Mouse (Mus musculus): Measurements from ENCODE around the gene Cd99l2. TPM values are rescaled to one million over a fixed set of nuclear protein-coding genes. Genes with fewer than 3 reads are reported as not detected.

Cd99l2 gene
- total RNA-seq, 4 experiments from 2014 or later: 51.3 to 57.8 (median 56.4) TPM

GRCm38 (mm10) chrX:71468639-71469295 is 23.9 kb downstream of the Cd99l2 start:
- DNase-seq (ENCODE audit: low spot score in 2 of 2): no peak

DNA sequence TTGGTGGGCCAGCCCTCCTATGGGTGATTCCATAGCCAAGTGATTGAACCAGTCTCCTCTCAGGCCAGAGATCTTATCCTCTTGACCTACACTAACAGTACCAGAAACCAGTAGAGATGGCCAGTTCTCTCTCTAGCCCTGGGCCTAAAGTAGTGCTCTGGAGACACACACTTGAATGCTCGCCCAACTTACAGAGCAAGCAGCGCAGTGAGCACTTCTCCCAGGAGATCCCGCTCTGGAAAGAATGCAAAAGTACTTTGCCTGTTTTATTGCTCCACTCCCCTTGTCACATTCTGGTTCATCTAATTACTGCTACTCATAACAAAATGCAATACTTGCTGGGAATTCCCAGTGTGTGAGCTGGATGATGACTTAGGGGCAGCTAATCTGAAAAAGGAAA is 25.2 kb downstream of the Cd99l2 start:
- no peak for DNase-seq (ENCODE audit: low spot score in 2 of 2)

- no peak for DNase-seq (ENCODE audit: low spot score in 2 of 2)
Observed at GRCm38 (mm10) chrX:71465417-71465816, 27.2 kb downstream of the Cd99l2 start.

DNA sequence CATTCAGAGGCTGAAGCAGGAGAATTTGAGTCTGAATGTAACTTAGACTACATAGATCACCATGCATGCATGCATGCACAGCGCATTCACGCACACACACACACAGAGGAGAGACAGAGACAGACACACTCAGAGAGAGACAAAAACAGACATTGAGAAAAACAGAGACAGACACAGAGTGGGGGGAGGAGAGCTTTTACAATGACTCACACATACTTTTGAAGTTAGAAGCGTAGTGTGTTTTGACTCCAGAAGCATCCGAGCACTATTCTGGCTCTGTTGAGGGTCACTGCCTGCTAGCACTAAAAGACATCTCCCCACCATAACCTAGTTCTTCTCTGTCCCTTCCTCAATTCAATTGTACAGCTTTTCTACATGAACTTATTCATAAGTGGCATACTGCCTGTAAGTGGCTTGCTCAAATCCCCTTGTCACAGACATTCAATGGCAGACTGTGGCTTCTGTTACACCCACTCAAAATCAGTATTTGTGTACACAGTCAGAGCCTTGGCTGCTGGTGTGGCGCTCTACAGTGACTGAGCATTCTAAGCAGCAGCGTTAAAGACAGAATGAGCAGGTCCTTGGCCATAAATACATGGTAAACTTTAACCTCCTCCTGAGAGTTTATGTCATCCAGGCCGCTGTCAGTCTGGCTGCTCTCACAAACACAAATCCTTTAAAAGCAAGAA is 28.4 kb downstream of the Cd99l2 start:
- peak; percentile 2 to 5 for DNase-seq (ENCODE audit: low spot score in 2 of 2)

DNA sequence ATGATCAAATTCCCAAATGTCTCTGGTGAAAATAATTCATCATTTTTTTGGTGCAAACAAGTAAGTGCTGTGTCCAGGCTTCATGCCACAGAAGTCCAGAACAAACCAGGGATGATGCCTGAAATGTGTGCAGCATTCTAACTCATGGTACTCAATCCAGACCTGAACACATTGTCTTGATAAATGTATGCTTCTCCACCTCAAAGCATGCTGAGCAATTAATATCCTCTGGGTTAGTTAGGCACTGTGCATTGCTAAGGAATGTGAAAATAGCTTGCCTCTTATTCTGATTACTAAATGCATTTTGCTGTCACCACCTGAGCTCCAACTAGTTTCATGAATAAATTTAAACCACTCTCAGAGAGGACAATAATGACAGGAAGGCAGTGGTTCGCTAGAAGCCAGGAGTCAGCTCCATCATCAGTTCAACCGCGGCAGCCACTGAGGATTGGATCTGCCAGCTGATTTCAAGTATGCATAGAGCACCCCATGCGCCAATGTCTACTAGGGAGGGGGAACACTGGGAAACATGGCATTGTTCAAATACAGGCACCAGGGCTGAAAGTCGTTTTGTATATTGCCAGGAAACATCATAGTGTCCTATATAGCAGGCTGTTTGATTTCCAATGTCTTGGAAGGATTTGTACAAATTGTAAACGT is 36.4 kb downstream of the Cd99l2 start:
- no peak for DNase-seq (ENCODE audit: low spot score in 2 of 2)

- no peak for DNase-seq (ENCODE audit: low spot score in 2 of 2)
Observed at GRCm38 (mm10) chrX:71442916-71443315, 49.7 kb downstream of the Cd99l2 start.

- no peak for DNase-seq (ENCODE audit: low spot score in 2 of 2)
Observed at GRCm38 (mm10) chrX:71439473-71439872, 53.2 kb downstream of the Cd99l2 start.

DNA sequence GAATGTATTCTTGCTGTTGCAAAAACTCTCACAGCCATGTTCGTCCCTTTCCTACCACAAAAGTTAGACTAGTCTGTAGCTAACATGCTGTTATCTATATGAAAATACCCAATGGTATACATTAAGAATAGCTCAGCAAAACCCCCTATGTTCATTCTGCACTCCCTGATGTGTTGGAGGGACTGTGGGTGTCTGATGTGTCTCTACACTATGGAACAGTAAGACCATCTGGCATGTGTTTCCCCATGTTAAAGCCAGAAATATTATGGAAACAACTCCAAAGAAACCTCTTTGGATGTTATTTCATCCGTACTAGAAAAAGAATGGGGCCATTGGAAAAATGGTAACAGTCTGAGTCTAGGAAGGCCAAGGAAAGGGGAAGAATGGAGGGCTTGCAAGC is 57.1 kb downstream of the Cd99l2 start:
- no peak for DNase-seq (ENCODE audit: low spot score in 2 of 2)

DNA sequence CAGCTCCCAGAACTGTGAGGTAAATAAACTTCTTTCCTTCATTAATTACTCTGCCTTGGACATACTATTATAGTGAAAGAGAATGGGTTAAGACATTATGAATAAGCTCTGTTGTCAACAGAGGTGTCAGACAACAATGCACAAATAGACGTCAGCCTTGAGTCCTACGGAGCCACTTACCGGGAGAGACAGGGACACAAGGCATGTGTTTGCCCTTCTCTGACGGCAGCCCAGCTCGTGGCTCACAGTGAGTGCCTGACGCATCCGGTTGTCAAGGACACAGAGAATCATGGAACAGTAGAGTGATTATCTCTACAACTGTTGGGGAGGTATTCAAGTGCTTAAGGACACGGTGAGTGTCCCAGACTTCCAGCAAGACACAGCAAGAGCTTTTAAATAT is 57.8 kb downstream of the Cd99l2 start:
- DNase-seq (ENCODE audit: low spot score in 2 of 2): no peak

DNA sequence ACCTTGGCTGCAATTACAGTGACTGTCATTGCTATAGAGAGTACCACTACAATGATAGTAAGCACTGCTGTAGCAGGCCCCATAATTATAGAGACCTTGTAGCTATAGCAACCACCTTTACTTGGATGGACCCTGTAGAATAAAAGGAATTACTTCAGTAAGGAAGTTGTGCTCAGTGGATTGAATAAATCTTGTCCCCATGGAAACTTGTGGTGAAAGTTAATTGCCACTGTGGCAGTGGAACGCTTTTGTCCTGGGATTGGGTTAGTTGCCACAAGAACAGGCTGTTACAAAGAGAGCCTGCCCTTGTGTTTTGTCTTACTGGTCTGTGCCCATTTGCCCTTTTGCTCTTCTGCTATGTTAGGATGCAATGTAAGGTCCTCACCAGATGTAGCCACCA is 58.2 kb downstream of the Cd99l2 start:
- no peak for DNase-seq (ENCODE audit: low spot score in 2 of 2)

DNA sequence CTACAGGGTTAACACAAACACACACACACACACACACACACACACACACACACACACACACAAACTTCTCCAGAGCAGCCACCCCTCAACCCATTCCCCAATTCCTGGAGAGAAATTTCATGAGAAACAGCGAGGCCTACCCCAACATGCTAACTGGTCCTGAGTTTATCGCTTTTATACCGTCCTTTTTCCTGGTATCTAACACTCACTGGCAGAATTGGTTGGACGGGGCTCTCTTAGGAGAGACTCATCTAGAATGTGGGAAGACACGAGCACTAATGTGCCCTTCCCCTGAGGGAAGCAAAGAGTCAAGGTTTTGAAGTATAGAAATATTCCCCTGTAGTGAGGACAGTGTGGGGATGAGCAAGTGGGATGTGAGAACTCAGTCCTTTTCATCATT is 61.7 kb downstream of the Cd99l2 start:
- DNase-seq (ENCODE audit: low spot score in 2 of 2): no peak

DNA sequence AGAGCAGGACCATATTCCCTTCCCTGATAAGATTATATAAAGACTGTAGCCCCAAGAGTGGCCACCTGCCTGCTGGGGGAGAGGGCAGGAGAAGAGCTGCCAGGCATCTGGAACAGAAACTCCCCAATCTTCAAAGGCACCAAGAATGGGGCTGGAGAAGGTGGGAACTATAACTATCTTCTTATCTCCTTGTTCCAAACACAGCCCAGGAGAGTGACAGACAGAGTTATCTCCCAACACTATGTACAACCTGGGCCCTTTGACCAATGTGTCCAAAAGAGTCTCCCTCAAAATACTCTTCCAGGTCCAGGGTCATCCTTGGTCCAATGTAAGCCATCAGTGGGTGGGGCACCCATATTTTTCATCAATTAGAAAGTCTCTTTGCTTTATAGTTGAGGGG is 65.2 kb downstream of the Cd99l2 start:
- DNase-seq (ENCODE audit: low spot score in 2 of 2): no peak

- peak; percentile 53 to 77 for DNase-seq (ENCODE audit: low spot score in 2 of 2)
Observed at GRCm38 (mm10) chrX:71425746-71426519, 66.7 kb downstream of the Cd99l2 start.

DNA sequence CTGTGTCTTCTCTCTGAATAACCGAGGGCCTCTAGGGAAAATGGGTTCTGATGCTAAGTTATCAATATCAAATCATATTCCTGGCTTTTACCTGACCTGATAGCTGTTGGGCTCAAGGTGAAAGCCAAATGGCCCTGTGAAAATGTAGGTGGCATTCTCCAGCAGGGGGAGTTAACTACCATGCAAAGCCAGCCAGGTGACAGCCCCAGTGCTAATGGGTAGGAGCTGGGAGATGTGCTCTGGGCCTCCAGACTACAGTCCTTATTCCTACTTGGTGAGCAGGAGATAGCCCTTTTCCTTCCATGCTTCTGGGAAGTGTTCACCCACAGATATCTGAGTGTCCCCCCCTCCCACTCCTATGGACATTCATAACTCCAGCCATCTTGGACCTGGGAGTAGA is 67.8 kb downstream of the Cd99l2 start:
- DNase-seq (ENCODE audit: low spot score in 2 of 2): no peak

- no peak for DNase-seq (ENCODE audit: low spot score in 2 of 2)
Observed at GRCm38 (mm10) chrX:71413616-71414015, 79.0 kb downstream of the Cd99l2 start.

GRCm38 (mm10) chrX:71412776-71413175 is 79.9 kb downstream of the Cd99l2 start:
- DNase-seq (ENCODE audit: low spot score in 2 of 2): no peak

GRCm38 (mm10) chrX:71408386-71408785 is 84.3 kb downstream of the Cd99l2 start:
- no peak for DNase-seq (ENCODE audit: low spot score in 2 of 2)

GRCm38 (mm10) chrX:71406290-71406689 is 86.4 kb downstream of the Cd99l2 start:
- no peak for DNase-seq (ENCODE audit: low spot score in 2 of 2)

DNA sequence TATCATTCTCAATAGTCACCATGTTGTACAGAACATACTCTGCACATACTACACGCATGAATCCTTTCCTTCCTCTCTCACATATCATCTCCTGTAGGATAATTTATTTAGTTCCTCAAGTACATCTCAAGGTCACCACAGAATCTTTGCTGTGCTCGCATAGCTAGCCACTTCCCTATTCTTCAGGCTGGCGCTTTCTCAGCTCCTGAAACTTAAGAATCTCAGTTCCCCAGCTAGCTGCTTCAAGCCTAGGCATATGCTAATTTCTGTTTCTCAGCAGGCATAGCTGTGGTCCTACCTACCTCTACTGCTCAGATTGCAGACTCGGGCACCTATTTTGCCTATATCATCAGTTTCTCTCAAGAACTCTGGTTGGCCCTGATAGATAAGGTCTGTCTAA is 96.3 kb downstream of the Cd99l2 start:
- no peak for DNase-seq (ENCODE audit: low spot score in 2 of 2)

DNA sequence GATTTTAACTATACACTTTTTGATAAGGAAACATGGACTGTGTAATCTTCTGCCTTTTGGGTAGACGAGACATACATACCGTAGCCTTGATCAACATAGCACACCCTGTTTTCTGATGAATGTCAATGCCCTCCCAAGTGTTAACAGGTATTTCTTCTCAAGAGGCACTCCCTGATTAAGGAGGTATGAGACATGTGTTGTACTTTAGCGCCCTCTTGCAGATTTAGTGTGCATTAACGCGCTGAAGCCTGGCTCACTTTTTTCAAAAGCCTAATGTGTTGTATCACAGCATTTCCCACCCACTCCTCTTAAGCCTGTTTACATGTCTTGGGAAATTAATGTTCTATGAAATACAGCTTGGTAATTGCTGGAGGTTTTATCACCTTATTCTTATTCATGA is 111.1 kb downstream of the Cd99l2 start:
- peak in 1 of 2 experiments; percentile 15 for DNase-seq (ENCODE audit: low spot score in 2 of 2)

DNA sequence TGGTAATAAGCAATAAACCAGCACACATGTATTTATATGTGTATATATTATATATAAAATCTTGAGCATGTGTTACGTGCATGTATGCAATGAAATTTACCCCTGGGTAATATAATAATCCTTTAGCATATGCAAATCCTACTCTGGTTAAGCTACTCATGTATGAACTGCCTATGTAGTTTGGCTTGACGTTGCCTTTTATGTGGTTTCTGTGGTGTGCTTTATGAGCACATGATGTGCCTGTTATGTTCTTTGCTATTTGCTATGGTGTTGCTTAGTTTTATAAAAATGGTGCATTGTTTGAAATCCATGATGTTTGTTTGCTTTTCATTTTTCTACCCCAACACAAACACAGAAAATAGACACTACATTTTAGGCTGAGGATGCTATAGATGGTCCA is 114.2 kb downstream of the Cd99l2 start:
- DNase-seq (ENCODE audit: low spot score in 2 of 2): no peak

GRCm38 (mm10) chrX:71376781-71377180 is 115.9 kb downstream of the Cd99l2 start:
- no peak for DNase-seq (ENCODE audit: low spot score in 2 of 2)

All from layer of hippocampus, adult 8-10 months (tissue).